13 mouse cellular contexts compared by ENCODE assay signal in the genomic region with DNA sequence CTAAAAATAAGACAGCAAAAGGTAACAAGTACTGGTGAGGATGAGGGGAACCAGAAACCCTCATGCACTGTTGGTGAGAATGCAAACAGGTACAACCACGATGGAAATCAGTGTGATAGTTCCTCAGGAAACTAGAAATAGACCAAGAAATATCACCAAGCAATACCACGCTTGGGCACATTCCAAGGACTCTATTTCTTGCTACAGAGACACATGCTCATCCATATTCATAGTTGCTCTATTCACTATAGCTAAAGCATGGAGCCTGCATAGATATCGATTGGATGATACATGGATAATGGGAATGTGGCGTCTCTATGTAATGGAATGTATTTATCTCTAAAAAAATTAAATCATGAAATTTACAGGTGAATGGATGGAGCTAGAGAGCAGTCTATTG.
"Had no signal": no experiment of that assay in that cellular context is flagged by ENCODE, and none has a peak within 500 bp of the region (broad histone marks: within the 10 kb centered on the region; RNA-seq: fewer than 3 reads in every experiment).

No protein-coding gene starts in this region.

- H3K27me3 ChIP-seq: kidney, embryonic 15.5 days; limb, embryonic 15.5 days; neural tube, embryonic 13.5 days had no signal

- H3K36me3 ChIP-seq: kidney, embryonic 15.5 days; limb, embryonic 15.5 days; liver, embryonic 12.5 days; midbrain, embryonic 12.5 days; neural tube, embryonic 13.5 days had no signal

- ATAC-seq: intestine, embryonic 16.5 days; liver, embryonic 12.5 days; midbrain, embryonic 16.5 days had no signal

- H3K4me1 ChIP-seq: kidney, embryonic 15.5 days; limb, embryonic 15.5 days; liver, embryonic 12.5 days; midbrain, embryonic 12.5 days; neural tube, embryonic 13.5 days had no signal

- DNase-seq: kidney, adult 2 months; kidney, postnatal 14 days; lung, embryonic 14.5 days; thymus, adult 18-20 months; thymus, postnatal 14 days had no signal

- H3K9ac ChIP-seq: kidney, embryonic 15.5 days; limb, embryonic 15.5 days; liver, embryonic 12.5 days; lung, embryonic 14.5 days; midbrain, embryonic 12.5 days; neural tube, embryonic 13.5 days had no signal

- H3K4me2 ChIP-seq: kidney, embryonic 15.5 days; limb, embryonic 15.5 days; liver, embryonic 12.5 days; lung, embryonic 14.5 days; midbrain, embryonic 12.5 days; neural tube, embryonic 13.5 days had no signal

- H3K9me3 ChIP-seq: kidney, embryonic 15.5 days; limb, embryonic 15.5 days; liver, embryonic 12.5 days; midbrain, embryonic 12.5 days; neural tube, embryonic 13.5 days had no signal

- H3K4me3 ChIP-seq: kidney, embryonic 15.5 days; limb, embryonic 15.5 days; liver, embryonic 12.5 days; midbrain, embryonic 12.5 days; neural tube, embryonic 13.5 days had no signal

- H3K27ac ChIP-seq: kidney, embryonic 15.5 days; limb, embryonic 15.5 days; liver, embryonic 12.5 days; midbrain, embryonic 12.5 days; neural tube, embryonic 13.5 days; stomach, postnatal 0 days had no signal
